Mouse (Mus musculus) embryonic stem cell, embryonic (primary cell): ENCODE data around the gene Stk38.

Source experiments
- CTCF ChIA-PET, 4 experiments: fragments of 300-600 bp in 2 of 4; fragments of 350-600 bp in 2 of 4; sonication (Branson Sonifier 250); formaldehyde crosslinking; loops; one replicate each; lab custom pipeline; 2022; ENCODE audit warnings: inconsistent platforms in 2 of 4; lab: Charles Lee
- POLR2A ChIA-PET, 4 experiments: fragments of 300-600 bp in 2 of 4; fragments of 350-600 bp in 2 of 4; sonication (Branson Sonifier 250); formaldehyde crosslinking; loops; one replicate each; lab custom pipeline; 2022; ENCODE audit warnings: antibody characterized with exemption in 4 of 4, inconsistent platforms in 1 of 4; lab: Charles Lee

Stk38 gene

GRCm38 (mm10) chr17:28921086-28921485, 86.7 kb downstream of the Stk38 start:
- CTCF ChIA-PET = interaction anchor here in 2 of 4 experiments (0.7 to 1.2 kb wide), 5 partner anchors 10 to 450 kb away, joined by 3 to 5 read pairs (median 5); no protein-coding TSS in a partner anchor
- POLR2A ChIA-PET = interaction anchor here in 3 of 4 experiments (0.5 to 1.6 kb wide), 10 partner anchors 9 to 291 kb away, joined by 3 to 9 read pairs (median 3); no protein-coding TSS in a partner anchor
